Mouse (Mus musculus): ENCODE data around the gene Smurf1.

- TF ChIP-seq POLR2A (IDR thresholded peaks at IDR 0.05; ENCODE audit: control insufficient read depth, extremely low read depth, insufficient read depth, low read length, poor library complexity) (no peak), CTCF (IDR thresholded peaks at IDR 0.05; ENCODE audit: borderline replicate concordance, control insufficient read depth, extremely low read depth, insufficient read depth, low read length, poor library complexity) (no peak)
Measured at GRCm38 (mm10) chr5:144964872-144965638, 592 bp downstream of the Smurf1 start.

Measured in thymus, adult 2 months (tissue).